Mouse (Mus musculus) hindbrain, embryonic 15.5 days (tissue): ENCODE measurements at regions not wholly inside any gene's neighbourhood (a gene's known extent, or its start where the extent isn't known, plus 50 kb on each side); places are given as distances from the start of the nearest gene placed in this dataset.
"Not testable (repeated sequence)": the region's sequence is repeated elsewhere in the genome, so short reads cannot be mapped to it uniquely, and the experiment has no call there.

ENCODE experiments used
- ATAC-seq: fragments of 200-750 bp; cut with Nextera tagmentation; 2 replicates; pipeline ENCODE4 v1.8.0; 2017; ENCODE audit warnings: low read depth, moderate number of reproducible peaks, moderate TSS enrichment; ENCODE audit not compliant: low FRiP score
- H3K27ac ChIP-seq: fragments of 300-500 bp; sonication (generic); replicated peaks from 2 replicates; pipeline ENCODE4 v1.5.1; 2015; ENCODE audit warnings: mild to moderate bottlenecking, inconsistent platforms
- H3K27me3 ChIP-seq: fragments of 300-500 bp; sonication (generic); 2 replicates; pipeline ENCODE4 v1.6.1; 2015; ENCODE audit warnings: control low read depth, inconsistent platforms
- H3K36me3 ChIP-seq: fragments of 300-500 bp; sonication (generic); 2 replicates; pipeline ENCODE4 v1.6.1; 2015; ENCODE audit warnings: control low read depth, inconsistent platforms
- H3K4me1 ChIP-seq: fragments of 300-500 bp; sonication (generic); replicated peaks from 2 replicates; pipeline ENCODE4 v1.6.1; 2015; ENCODE audit warnings: control low read depth, inconsistent platforms
- H3K4me2 ChIP-seq: fragments of 300-500 bp; sonication (generic); 2 replicates; pipeline ENCODE4 v1.6.1; 2015; ENCODE audit warnings: moderate library complexity, mild to moderate bottlenecking, inconsistent platforms
- H3K4me3 ChIP-seq: fragments of 300-500 bp; sonication (generic); 2 replicates; pipeline ENCODE4 v1.5.1; 2015; ENCODE audit warnings: mild to moderate bottlenecking, inconsistent platforms
- H3K9ac ChIP-seq: fragments of 300-500 bp; sonication (generic); 2 replicates; pipeline ENCODE4 v1.6.1; 2015; ENCODE audit warnings: inconsistent platforms
- H3K9me3 ChIP-seq: fragments of 300-500 bp; sonication (generic); 2 replicates; pipeline ENCODE4 v1.6.1; 2016; ENCODE audit warnings: control low read depth, inconsistent platforms
- WGBS: fragments of 180-500 bp; shearing (Covaris S2); methylation state at CpG from one replicate; pipeline ENCODE4 v1.1.7; 2015; 5-methylcytosine and 5-hydroxymethylcytosine counted together

DNA sequence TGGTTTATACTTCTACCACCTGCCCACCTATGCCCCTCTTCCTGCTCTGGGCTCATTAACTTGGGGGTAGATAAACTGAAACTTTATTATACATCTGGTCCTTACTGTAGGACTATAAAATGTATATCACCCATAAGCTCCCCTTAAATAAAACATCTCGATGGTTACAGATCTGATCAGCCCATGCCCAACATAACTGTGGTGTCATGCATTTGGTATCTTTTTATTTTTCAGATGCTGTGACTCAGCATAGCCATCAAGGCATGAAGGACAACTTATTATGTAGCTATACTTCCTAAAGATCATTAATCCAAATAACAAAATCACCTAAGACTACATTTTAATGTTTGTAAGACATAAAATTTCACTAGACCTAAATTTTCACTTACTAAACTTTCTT, 761.0 kb downstream of the Cdh11 start:
- H3K4me1 ChIP-seq, result no peaks in the 10 kb centered on the region
- H3K36me3 ChIP-seq, result no peaks in the 10 kb centered on the region
- no peak for ATAC-seq
- H3K9ac ChIP-seq, result no peak overlapping the region
- H3K27ac ChIP-seq, result no peak overlapping the region
- WGBS, result 89% methylated on average over 1 of the region's 1 CpGs
- no peaks in the 10 kb centered on the region for H3K9me3 ChIP-seq
- H3K4me3 ChIP-seq, result no peak overlapping the region
- no peaks in the 10 kb centered on the region for H3K27me3 ChIP-seq
- no peak overlapping the region for H3K4me2 ChIP-seq

DNA sequence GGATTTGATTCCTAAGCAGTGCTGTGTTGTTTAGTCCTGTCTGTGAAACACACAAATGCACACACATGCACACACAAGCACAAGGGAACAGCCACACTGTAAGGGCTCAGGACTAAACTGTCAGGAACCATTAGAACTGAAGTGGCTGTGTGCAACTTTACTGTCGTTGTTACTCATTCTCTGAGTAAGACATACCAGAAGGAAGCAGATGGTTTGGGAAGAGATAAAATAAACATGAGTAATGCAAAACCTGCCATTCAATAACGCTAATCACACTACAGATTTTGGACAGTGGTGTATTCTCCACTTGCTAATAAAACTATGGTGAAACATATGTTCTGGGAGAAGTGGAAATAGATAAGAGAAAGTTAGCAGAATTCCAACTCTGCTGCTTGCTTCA, 767.7 kb downstream of the Cdh11 start:
- WGBS, result 75% methylated on average over 2 of the region's 2 CpGs
- Histone ChIP-seq H3K4me3 (no peak overlapping the region), H3K4me1 (no peaks in the 10 kb centered on the region), H3K27me3 (no peaks in the 10 kb centered on the region), H3K4me2 (no peak overlapping the region), H3K9ac (no peak overlapping the region), H3K9me3 (no peaks in the 10 kb centered on the region), H3K27ac (no peak overlapping the region), H3K36me3 (no peaks in the 10 kb centered on the region)
- no peak for ATAC-seq

- no peaks in the 10 kb centered on the region for H3K27me3 ChIP-seq
- no peaks in the 10 kb centered on the region for H3K4me1 ChIP-seq
- H3K4me2 ChIP-seq, result no peak overlapping the region
- H3K27ac ChIP-seq, result no peak overlapping the region
- WGBS, result 72% methylated on average over 4 of the region's 4 CpGs
- no peaks in the 10 kb centered on the region for H3K36me3 ChIP-seq
- H3K9me3 ChIP-seq, result no peaks in the 10 kb centered on the region
- no peak overlapping the region for H3K9ac ChIP-seq
- H3K4me3 ChIP-seq, result no peak overlapping the region
- no peak for ATAC-seq
These were observed 785.0 kb downstream of the Cdh11 start for GRCm38 (mm10) chr8:102000326-102001016.

DNA sequence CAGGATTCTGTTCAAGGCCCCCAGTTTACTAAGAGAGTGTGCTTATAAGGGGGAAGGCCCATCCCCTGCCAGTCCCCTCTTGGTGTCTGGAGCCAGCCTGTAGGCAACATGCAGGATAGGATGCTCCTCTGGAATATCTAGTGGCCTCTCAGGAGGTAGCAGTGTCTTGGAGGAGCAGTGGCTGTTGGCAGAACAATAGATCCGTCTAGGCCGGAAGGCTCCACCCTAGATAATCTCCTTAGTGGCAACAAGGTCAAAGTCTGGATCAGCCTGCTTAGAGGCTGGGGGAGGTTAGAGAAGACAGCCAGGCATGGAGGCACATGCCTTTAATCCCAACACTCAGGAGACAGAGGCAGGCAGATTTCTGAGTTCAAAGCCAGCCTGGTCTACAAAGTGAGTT, 788.7 kb downstream of the Cdh11 start:
- not testable (repeated sequence) for H3K4me1 ChIP-seq, H3K36me3 ChIP-seq, H3K4me2 ChIP-seq, H3K27ac ChIP-seq, H3K4me3 ChIP-seq, H3K27me3 ChIP-seq, ATAC-seq, H3K9ac ChIP-seq, H3K9me3 ChIP-seq
- 94% methylated on average over 2 of the region's 2 CpGs for WGBS

- Histone ChIP-seq H3K4me3 (no peak overlapping the region), H3K9ac (no peak overlapping the region), H3K4me2 (no peak overlapping the region), H3K27ac (no peak overlapping the region), H3K36me3 (no peaks in the 10 kb centered on the region), H3K9me3 (no peaks in the 10 kb centered on the region), H3K4me1 (no peaks in the 10 kb centered on the region), H3K27me3 (no peaks in the 10 kb centered on the region)
- WGBS, result 88% methylated on average over 2 of the region's 2 CpGs
- ATAC-seq, result no peak
These were observed 828.6 kb downstream of the Cdh11 start for GRCm38 (mm10) chr8:101956832-101957231.

DNA sequence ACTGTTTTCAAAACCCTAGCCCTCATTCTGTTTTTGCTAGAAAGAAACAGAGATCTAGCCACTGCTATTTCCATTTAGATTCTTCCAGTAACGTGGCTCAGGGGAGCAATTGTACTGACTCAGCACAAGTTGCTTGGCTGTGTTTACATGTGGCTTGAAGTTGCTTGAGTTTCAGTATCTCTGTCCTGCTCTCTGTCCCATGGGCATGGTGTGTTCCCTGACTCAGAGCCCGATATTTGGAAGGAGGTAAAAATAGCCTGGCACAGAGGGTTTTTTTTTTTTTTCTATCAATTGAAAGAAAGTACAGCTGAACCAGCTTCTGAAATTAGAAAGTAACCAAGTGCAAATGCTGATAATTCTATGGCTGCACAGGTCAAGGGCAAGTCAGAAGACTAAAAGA, 834.8 kb downstream of the Cdh11 start:
- no peak overlapping the region for H3K4me3 ChIP-seq
- H3K9ac ChIP-seq, result no peak overlapping the region
- ATAC-seq, result no peak
- 60% methylated on average over 2 of the region's 2 CpGs for WGBS
- H3K27ac ChIP-seq, result no peak overlapping the region
- H3K27me3 ChIP-seq, result no peaks in the 10 kb centered on the region
- H3K9me3 ChIP-seq, result no peaks in the 10 kb centered on the region
- H3K36me3 ChIP-seq, result no peaks in the 10 kb centered on the region
- H3K4me1 ChIP-seq, result no peaks in the 10 kb centered on the region
- no peak overlapping the region for H3K4me2 ChIP-seq

GRCm38 (mm10) chr8:101937859-101938258, 847.6 kb downstream of the Cdh11 start:
- 45% methylated on average over 2 of the region's 2 CpGs for WGBS
- Histone ChIP-seq H3K4me3 (no peak overlapping the region), H3K4me2 (no peak overlapping the region), H3K9me3 (no peaks in the 10 kb centered on the region), H3K27ac (no peak overlapping the region), H3K9ac (no peak overlapping the region), H3K4me1 (no peaks in the 10 kb centered on the region), H3K27me3 (no peaks in the 10 kb centered on the region), H3K36me3 (no peaks in the 10 kb centered on the region)
- peak; percentile 59 for ATAC-seq

DNA sequence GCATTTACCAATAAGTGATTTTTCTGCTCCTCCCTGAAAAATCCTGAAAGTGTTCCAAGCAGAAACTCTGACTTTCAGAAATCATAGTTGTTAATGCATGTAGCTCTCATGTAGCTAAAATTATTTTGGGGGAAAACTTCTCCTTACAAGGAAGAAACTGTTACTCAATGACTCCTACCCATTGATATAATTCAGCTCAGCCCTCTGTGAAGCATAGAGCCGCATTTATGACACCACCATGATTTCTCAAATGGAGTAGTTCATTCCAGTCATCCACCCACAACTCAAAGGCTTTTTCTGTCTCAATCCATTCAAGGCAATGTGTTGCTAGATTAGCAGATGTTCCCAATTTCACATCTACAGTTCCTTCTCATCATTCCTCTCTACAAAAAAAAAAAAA, 871.8 kb downstream of the Cdh11 start:
- Histone ChIP-seq H3K4me3 (no peak overlapping the region), H3K4me1 (no peaks in the 10 kb centered on the region), H3K9me3 (no peaks in the 10 kb centered on the region), H3K4me2 (no peak overlapping the region), H3K9ac (no peak overlapping the region), H3K36me3 (no peaks in the 10 kb centered on the region), H3K27me3 (no peaks in the 10 kb centered on the region), H3K27ac (no peak overlapping the region)
- ATAC-seq, result no peak
- whole genome bisulfite sequencing, result 92% methylated on average over 1 of the region's 1 CpGs
